Mouse (Mus musculus) bone marrow, adult 2 months (tissue): ENCODE results near the gene Aff3. TPM values are rescaled to one million over a fixed set of nuclear protein-coding genes. Genes with fewer than 3 reads are reported as not detected.

Experiments used
- H3K27ac ChIP-seq: fragments of 200-500 bp; 2 replicates; pipeline ENCODE4 v1.5.1; 2012; ENCODE audit warnings: low read depth, mild to moderate bottlenecking, control low read depth, inconsistent platforms, low read length; ENCODE audit not compliant: control insufficient read depth, poor library complexity, insufficient read depth
- H3K4me1 ChIP-seq: fragments of 200-500 bp; 2 replicates; pipeline ENCODE4 v1.6.1; 2011; ENCODE audit warnings: low read length; ENCODE audit not compliant: control insufficient read depth, insufficient read depth
- H3K4me3 ChIP-seq: fragments of 200-500 bp; replicated peaks from 2 replicates; pipeline ENCODE3; 2011; ENCODE audit warnings: mild to moderate bottlenecking, low read depth, low read length, control low read depth; ENCODE audit not compliant: control insufficient read depth
- CTCF ChIP-seq: fragments of 200-500 bp; IDR thresholded peaks from 2 replicates; pipeline ENCODE4 v1.5.1; 2011; ENCODE audit warnings: low read length, control low read depth; ENCODE audit not compliant: control insufficient read depth, insufficient read depth
- POLR2A ChIP-seq: fragments of 200-500 bp; IDR thresholded peaks from 2 replicates; pipeline ENCODE4 v1.6.1; 2011; ENCODE audit warnings: low read depth, mild to moderate bottlenecking, control low read depth, low read length, borderline replicate concordance; ENCODE audit not compliant: control insufficient read depth
- WGBS: fragments of 180-500 bp; shearing (Covaris S2); methylation state at CpG from one replicate; pipeline ENCODE4 v1.1.7; 2018; 5-methylcytosine and 5-hydroxymethylcytosine counted together
- polyA plus RNA-seq: library from polyadenylated mRNA; stranded (reverse); fragments of >200 nt; gene quantifications from 2 replicates; pipeline ENCODE4 v1.2.4, GENCODE M21; 2011; ENCODE audit warnings: low replicate concordance; ENCODE audit not compliant: missing spikeins, insufficient read depth, insufficient read length

Gene Aff3
- polyA plus RNA-seq, 1 experiment = 21.5 TPM

DNA sequence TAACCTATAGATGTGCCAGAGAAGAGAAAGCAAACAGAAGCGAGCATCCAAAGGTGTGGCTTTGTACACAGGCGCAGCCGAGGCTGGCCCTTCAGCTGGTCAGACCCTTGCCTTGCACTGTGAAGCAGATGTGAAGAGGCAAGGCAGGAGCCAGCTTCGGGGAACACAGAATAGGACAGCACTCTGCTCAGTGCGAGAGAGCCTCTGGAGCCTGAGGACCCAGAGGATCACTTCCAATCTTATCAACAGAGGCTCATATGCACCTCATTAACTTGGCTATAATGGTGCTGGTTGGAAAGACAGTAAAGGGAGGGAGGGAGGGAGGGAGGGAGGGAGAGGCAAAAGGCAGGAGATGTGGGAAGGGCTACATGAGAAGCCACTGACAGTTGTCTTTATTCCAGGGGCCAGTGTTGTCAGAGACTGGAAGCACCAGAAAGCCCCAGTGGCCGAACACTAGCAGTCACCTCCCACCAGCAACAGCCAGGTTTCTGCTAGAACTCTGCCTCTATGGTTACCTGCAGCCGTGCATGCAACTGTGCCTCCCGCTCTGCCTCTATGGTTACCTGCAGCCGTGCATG is 98.6 kb downstream of the Aff3 start:
- WGBS = 71% methylated on average over 9 of the region's 9 CpGs
- no peaks in the 10 kb centered on the region; the same call in 1 of the 2 replicates for H3K4me1 ChIP-seq
- H3K4me3 ChIP-seq = no peak overlapping the region
- TF ChIP-seq POLR2A (no peak), CTCF (no peak)
- H3K27ac ChIP-seq = no peak overlapping the region

DNA sequence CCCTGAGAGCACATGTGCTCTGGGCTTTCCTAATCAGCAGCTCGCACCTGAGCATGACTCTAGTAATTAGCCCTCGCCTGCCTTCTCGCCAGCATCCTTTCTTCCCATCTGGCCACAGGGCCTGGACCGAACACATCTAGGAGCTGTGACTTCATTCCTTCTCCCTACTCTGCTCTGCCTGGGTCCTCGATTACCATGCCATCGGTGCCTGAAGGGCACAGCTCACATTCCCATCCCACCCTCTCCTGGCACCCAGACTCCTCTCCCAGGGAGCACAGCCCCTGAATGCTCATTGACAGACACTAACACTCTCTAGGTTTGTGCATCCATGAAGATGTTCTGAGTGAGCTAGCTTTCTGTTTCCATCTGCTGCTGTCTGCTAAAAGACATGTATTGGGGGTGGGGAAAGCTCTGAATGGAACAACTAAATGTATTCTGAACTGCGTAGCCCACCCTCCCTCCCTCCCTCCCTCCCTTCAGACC is 99.4 kb downstream of the Aff3 start:
- TF ChIP-seq POLR2A (no peak), CTCF (no peak)
- H3K4me1 ChIP-seq = no peaks in the 10 kb centered on the region; the same call in 1 of the 2 replicates
- WGBS = 84% methylated on average over 7 of the region's 7 CpGs
- no peak overlapping the region for H3K4me3 ChIP-seq
- H3K27ac ChIP-seq = no peak overlapping the region

DNA sequence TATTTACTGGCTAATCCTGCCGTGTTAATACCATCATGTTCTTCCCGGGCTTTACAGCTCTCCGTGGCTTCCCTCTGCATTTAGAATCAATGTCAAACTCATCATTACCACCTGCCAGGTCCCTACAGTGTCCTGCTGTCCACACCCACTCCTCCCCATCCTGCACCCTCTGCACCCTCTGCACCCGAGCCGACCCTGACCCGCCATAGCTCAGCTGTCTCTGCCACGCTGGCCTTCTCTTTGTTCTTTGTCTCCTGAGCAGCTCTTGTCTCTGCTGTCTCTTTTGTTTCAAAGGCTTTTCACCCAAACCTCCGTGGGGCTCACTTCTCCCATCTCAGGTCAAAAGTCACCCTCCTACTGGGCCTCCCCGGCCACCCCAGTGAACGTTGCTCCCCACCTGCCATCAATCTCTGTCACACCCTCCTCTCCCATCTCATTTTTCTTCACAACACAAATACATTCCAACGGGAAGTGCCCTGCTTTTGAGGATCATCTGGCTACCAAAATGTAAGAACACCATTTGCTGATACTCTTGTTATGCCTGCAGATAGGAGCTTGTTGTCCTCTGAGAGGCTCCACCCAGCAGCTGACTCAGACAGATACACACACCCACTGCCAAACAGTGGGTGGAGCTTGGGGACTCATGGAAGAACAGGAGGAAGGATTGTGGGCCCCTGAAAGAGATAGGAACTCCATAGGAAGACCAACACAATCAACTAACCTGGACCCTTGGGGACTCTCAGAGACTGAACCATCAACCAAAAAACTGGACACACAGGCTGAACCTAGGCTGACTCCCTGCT is 102.2 kb downstream of the Aff3 start:
- TF ChIP-seq CTCF (no peak), POLR2A (no peak)
- 75% methylated on average over 11 of the region's 11 CpGs for WGBS
- no peaks in the 10 kb centered on the region; the same call in 1 of the 2 replicates for H3K4me1 ChIP-seq
- H3K4me3 ChIP-seq = no peak overlapping the region
- H3K27ac ChIP-seq = no peak overlapping the region

DNA sequence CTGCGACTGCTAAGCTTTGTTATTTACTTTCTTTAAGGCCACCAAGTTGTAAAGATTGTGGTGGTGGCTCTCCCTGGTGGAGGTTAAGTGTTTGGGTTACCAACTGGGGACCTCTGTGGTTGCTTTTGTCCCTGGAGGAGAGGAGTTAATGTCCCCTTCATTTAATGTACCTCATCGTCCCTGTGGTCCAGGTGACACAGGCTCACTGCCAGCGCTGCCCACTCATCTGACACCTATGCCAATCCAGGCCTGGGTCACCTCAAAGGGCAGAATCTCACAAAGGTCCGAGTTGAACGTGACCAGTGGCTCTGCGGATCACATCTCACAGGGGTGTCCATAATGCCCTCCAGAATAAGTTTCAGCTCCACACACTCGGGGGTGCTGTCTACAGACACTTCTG is 103.4 kb downstream of the Aff3 start:
- Histone ChIP-seq H3K4me3 (no peak overlapping the region), H3K27ac (no peak overlapping the region), H3K4me1 (peaks cover 2% of the 10 kb centered on the region)
- TF ChIP-seq CTCF = no peak
- TF ChIP-seq POLR2A = no peak
- 70% methylated on average over 7 of the region's 7 CpGs for WGBS

DNA sequence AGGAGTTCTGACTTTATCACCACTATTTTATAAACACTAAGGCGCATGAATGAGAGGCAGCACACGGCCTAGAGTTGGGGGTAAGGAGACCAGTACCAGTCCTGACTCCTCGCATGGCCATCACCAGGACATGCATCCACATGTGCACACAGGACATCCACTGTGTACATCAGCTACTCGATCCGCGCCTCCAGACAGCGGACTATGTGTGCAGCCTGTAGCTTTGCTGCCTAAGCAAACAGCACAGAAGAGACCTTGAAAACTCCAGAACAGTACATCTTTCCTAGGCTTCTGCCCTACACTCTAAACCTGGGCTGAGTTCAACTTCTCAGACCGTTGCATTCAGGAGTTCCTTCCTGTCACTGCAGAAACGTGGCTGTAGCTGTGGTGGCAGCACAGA is 104.1 kb downstream of the Aff3 start:
- Histone ChIP-seq H3K27ac (no peak overlapping the region), H3K4me1 (peaks cover 2% of the 10 kb centered on the region), H3K4me3 (no peak overlapping the region)
- 66% methylated on average over 9 of the region's 9 CpGs for WGBS
- TF ChIP-seq POLR2A (no peak), CTCF (no peak)

DNA sequence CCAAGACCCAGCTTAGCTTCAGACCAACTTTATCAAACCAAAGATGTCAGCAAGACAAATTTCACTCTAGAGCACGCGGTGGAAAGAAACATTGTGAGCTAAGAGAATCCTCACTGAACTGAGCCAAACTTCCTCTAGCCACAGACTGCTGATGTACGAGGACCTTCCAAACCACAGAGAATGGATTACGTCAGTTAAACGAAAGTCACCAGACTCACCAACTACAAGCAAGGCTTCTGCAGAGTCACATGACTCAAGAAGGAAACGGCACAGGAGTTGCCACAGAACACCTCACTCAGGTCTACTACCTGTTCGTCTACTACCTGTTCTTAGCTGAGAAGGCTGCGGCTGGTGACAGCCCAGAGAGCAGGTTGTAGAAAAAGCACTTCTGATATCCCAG is 107.1 kb downstream of the Aff3 start:
- TF ChIP-seq POLR2A (no peak), CTCF (no peak)
- WGBS = 8% methylated on average over 8 of the region's 8 CpGs

DNA sequence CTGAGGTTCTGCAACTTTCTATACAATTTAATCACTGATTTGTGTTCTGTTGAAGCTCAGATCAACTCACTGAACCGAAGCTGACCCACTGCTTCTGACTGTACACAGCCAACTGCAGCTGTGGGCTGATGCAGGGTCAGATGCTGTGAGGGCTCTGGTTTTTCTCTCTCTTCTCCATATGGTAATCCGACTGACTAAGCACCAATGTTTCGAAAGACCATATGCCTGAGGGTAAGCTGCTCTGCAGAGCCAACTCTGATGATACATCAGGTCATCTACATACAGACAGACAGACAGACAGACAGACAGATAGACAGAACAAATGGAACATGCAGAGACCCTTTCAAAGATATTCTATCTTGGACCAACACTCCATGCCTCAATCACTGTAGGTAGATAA is 110.2 kb downstream of the Aff3 start:
- H3K4me1 ChIP-seq = peaks cover 2% of the 10 kb centered on the region
- H3K4me3 ChIP-seq = no peak overlapping the region

More for the DNA sequence above, 107.1 kb downstream of the Aff3 start:
- no peak overlapping the region for H3K4me3 ChIP-seq
- no peak overlapping the region for H3K27ac ChIP-seq
- H3K4me1 ChIP-seq = peaks cover 2% of the 10 kb centered on the region

DNA sequence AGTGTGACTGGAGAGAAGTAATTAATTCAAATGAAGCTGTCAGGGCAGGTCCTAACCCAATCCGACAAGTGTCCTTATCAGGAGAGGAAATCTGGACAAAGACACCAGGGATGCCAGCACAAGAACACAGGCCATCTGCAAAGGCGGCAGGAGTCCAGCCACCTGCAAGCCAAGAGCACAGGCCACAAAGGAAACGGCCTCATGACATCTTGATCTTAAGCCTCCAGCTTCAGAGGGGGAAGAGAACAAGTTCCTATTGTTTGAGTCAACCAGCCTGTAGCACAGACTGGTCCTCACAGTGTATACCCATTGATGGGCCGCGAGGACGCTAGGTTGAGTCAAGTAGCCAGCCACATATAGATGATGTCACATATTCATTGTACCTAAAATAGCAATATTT is 111.7 kb downstream of the Aff3 start:
- no peak for TF ChIP-seq CTCF
- no peak for TF ChIP-seq POLR2A
- Histone ChIP-seq H3K4me3 (no peak overlapping the region), H3K4me1 (peaks cover 2% of the 10 kb centered on the region), H3K27ac (no peak overlapping the region)
- 66% methylated on average over 6 of the region's 6 CpGs for WGBS

More for the DNA sequence above, 110.2 kb downstream of the Aff3 start:
- TF ChIP-seq POLR2A = no peak
- 76% methylated on average over 3 of the region's 3 CpGs for WGBS
- no peak overlapping the region for H3K27ac ChIP-seq
